Mouse (Mus musculus): ENCODE measurements around the gene 4931423N10Rik.

GRCm38 (mm10) chr2:23202900-23203670, 4.2 kb upstream of the 4931423N10Rik start:
- TF ChIP-seq CTCF (IDR thresholded peaks at IDR 0.05; ENCODE audit: control insufficient read depth, insufficient read depth, low read length) (no peak), POLR2A (IDR thresholded peaks at IDR 0.05; ENCODE audit: borderline replicate concordance, control insufficient read depth, low read depth, low read length) (no peak)
